8 mouse cellular contexts compared by ENCODE assay signal in the genomic region with DNA sequence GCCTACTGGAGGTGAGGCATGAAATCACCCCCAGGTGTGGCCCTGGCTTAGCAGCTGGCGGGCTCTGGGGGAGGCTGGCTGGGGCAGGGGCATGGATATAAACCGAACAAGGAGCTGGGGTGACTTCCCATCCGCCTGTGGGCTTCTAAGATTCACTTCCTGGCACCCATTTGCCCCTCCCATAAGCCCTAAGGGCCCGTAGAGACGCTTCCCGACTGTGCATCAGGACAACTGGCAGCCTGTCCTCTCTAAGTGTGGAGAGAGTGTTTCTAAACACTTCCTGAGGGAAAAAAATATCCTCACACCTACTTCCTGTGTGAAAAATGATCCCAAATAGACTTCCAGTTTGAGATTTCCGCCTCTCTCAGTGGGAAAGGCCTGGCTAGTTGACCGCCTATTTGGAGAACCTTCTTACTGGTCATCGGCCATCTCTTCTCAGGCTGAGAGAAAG. TPM values are rescaled to one million over a fixed set of nuclear protein-coding genes. Genes with fewer than 3 reads are reported as not detected.
A peak's percentile ranks its signal among the peaks of the same experiment; 100 is the strongest.
DNase-seq lines count a peak whose midpoint lies in the region; ATAC-seq and TF ChIP-seq lines count a peak whose summit lies in the region.

No protein-coding gene starts in this region.

- intact Hi-C loops in gastrocnemius, adult 2 months (cut with DNase I): loop anchor here (10.0 kb wide), 1 partner anchor 209 kb away; no protein-coding TSS in a partner anchor
- intact Hi-C loops in left cerebral cortex, postnatal 36 days (cut with DNase I): no loop called here

- no peak for DNase-seq in gastrocnemius, adult 2 months
- no peak for DNase-seq in gastrocnemius, postnatal 4 days (ENCODE audit: low spot score in 2 of 2)
- peak; percentile 45 for DNase-seq in lung, postnatal 10 days
- DNase-seq in lung, postnatal 25 days (ENCODE audit: low spot score): no peak
- peak; percentile 54 to 55 for DNase-seq in left cerebral cortex, postnatal 36 days (ENCODE audit: low spot score in 2 of 2)
- no peak for DNase-seq in adrenal gland, postnatal 25 days

- H3K27me3 ChIP-seq in stomach, embryonic 16.5 days (ENCODE audit: control insufficient read depth, insufficient read depth, low read length): no peaks in the 10 kb centered on the region

- H3K4me1 ChIP-seq in stomach, embryonic 16.5 days (ENCODE audit: control insufficient read depth, insufficient read depth, low read length): peaks cover 11% of the 10 kb centered on the region; the same call in 1 of the 2 replicates

- WGBS in stomach, embryonic 16.5 days: 39% methylated on average over 9 of the region's 9 CpGs

- H3K27ac ChIP-seq in gastrocnemius, adult 2 months: peak overlapping the region; percentile 51
- H3K27ac ChIP-seq in stomach, embryonic 16.5 days (ENCODE audit: low read length): 0 out of 2 replicates have a peak overlapping the region, but pooled peaks have one; percentile 15

- no peak overlapping the region for H3K9ac ChIP-seq in stomach, embryonic 16.5 days (ENCODE audit: low read length)

- peak overlapping the region; percentile 33 for H3K4me3 ChIP-seq in gastrocnemius, adult 2 months
- 0 out of 2 replicates have a peak overlapping the region, but pooled peaks have one; percentile 0 for H3K4me3 ChIP-seq in stomach, embryonic 16.5 days (replicated peaks; ENCODE audit: low read length)

- H3K9me3 ChIP-seq in stomach, embryonic 16.5 days (replicated peaks; ENCODE audit: control insufficient read depth, low read length): no peaks in the 10 kb centered on the region

- H3K36me3 ChIP-seq in stomach, embryonic 16.5 days (ENCODE audit: control insufficient read depth, insufficient read depth, low read length): no peaks in the 10 kb centered on the region

- peak overlapping the region; percentile 8; the same call in 1 of the 2 replicates for H3K4me2 ChIP-seq in stomach, embryonic 16.5 days (ENCODE audit: low read depth, low read length)

- TF ChIP-seq CTCF in gastrocnemius, adult 2 months (IDR thresholded peaks at IDR 0.05): no peak

- no peak for ATAC-seq in stomach, embryonic 16.5 days (ENCODE audit: insufficient read depth, low FRiP score)
- ATAC-seq in megakaryocyte-erythroid progenitor cell, adult 5-6 weeks (replicated peaks; ENCODE audit: low FRiP score, low TSS enrichment, poor library complexity, severe bottlenecking): no peak

RNA-seq across cellular contexts. Expression of gene Cryba4, which starts 36.5 kb away (rescaled TPM):
- under 1 TPM in 1 of 2 experiments, not detected in 1; 0.86 TPM for total RNA-seq in gastrocnemius, adult 2 months (2021)
- under 1 TPM; 0.91 to 0.98 TPM for total RNA-seq in gastrocnemius, postnatal 4 days (2021)
- under 1 TPM; 0.59 to 0.95 TPM for total RNA-seq in left cerebral cortex, postnatal 36 days (2021)
- 1.6 and 1.9 TPM in 2 replicates for polyA plus RNA-seq in stomach, embryonic 16.5 days (2015; fragmentation: Nextera tagmentation; extraction: Ambion mirVana)
- not detected in 2 replicates for total RNA-seq in megakaryocyte-erythroid progenitor cell, adult 5-6 weeks (2014; fragmentation: Nextera tagmentation)
- not detected in 2 replicates for total RNA-seq in megakaryocyte-erythroid progenitor cell, adult 5-6 weeks (2017)
- 14.8 and 16.5 TPM in 2 replicates for total RNA-seq in adrenal gland, postnatal 25 days (2021)

RNA-seq across cellular contexts. Expression of gene Crybb1, which starts 39.8 kb away (rescaled TPM):
- total RNA-seq in gastrocnemius, adult 2 months (2021): 1 to 10 TPM; 1.6 to 3.7 TPM
- under 1 TPM; 0.64 to 0.70 TPM for total RNA-seq in gastrocnemius, postnatal 4 days (2021)
- 1 to 10 TPM; 7.1 to 10.0 TPM for total RNA-seq in left cerebral cortex, postnatal 36 days (2021)
- polyA plus RNA-seq in stomach, embryonic 16.5 days (2015; fragmentation: Nextera tagmentation; extraction: Ambion mirVana): 4.0 and 4.1 TPM in 2 replicates
- not detected in 2 replicates for total RNA-seq in megakaryocyte-erythroid progenitor cell, adult 5-6 weeks (2014; fragmentation: Nextera tagmentation)
- total RNA-seq in megakaryocyte-erythroid progenitor cell, adult 5-6 weeks (2017): not detected in 2 replicates
- total RNA-seq in adrenal gland, postnatal 25 days (2021): 1.1 and 2.7 TPM in 2 replicates

Comparison
In these comparisons a context has a peak if more than half of its experiments do, and no peak if none do; other contexts are left out.
1. DNase-seq: peak in lung, postnatal 10 days (single experiment) and left cerebral cortex, postnatal 36 days (2 of 2); none in gastrocnemius, adult 2 months (single experiment), gastrocnemius, postnatal 4 days (0 of 2), lung, postnatal 25 days (single experiment) and adrenal gland, postnatal 25 days (single experiment).